Mouse (Mus musculus) ES-Bruce4 (cell line): ENCODE measurements around the gene Nt5e. TPM values are rescaled to one million over a fixed set of nuclear protein-coding genes. Genes with fewer than 3 reads are reported as not detected.

Experiments used
- H3K27ac ChIP-seq: 2 replicates; pipeline ENCODE4 v1.5.1; 2012; ENCODE audit warnings: low read length, inconsistent platforms; ENCODE audit not compliant: insufficient read depth
- H3K27me3 ChIP-seq: 2 replicates; pipeline ENCODE4 v1.6.1; 2012; ENCODE audit warnings: mild to moderate bottlenecking, low read length, inconsistent platforms; ENCODE audit not compliant: control insufficient read depth, poor library complexity, insufficient read depth, severe bottlenecking
- H3K36me3 ChIP-seq: 2 replicates; pipeline ENCODE4 v1.6.1; 2012; ENCODE audit warnings: inconsistent platforms, mild to moderate bottlenecking, low read length, moderate library complexity; ENCODE audit not compliant: control insufficient read depth, poor library complexity, insufficient read depth, severe bottlenecking
- H3K4me1 ChIP-seq: one replicate; pipeline ENCODE4 v1.8.1; 2011; ENCODE audit warnings: low read length; ENCODE audit not compliant: control insufficient read depth, insufficient read depth
- H3K4me3 ChIP-seq: 2 replicates; pipeline ENCODE4 v1.5.1; 2011; ENCODE audit warnings: low read depth, mild to moderate bottlenecking, low read length
- H3K9ac ChIP-seq: 2 replicates; pipeline ENCODE4 v1.6.1; 2012; ENCODE audit warnings: low read depth, mild to moderate bottlenecking, inconsistent platforms; ENCODE audit not compliant: poor library complexity, severe bottlenecking
- H3K9me3 ChIP-seq: replicated peaks from 2 replicates; pipeline ENCODE4 v1.6.1; 2012; ENCODE audit warnings: mild to moderate bottlenecking, low read length, inconsistent platforms; ENCODE audit not compliant: control insufficient read depth, poor library complexity, insufficient read depth, severe bottlenecking
- CTCF ChIP-seq: IDR thresholded peaks from one replicate; pipeline ENCODE4 v1.8.1; 2011; ENCODE audit warnings: low read depth, low read length
- EP300 ChIP-seq: IDR thresholded peaks from 2 replicates; pipeline ENCODE4 v1.6.1; 2011; ENCODE audit warnings: low read depth, low read length; ENCODE audit not compliant: insufficient read depth
- POLR2A ChIP-seq: IDR thresholded peaks from one replicate; pipeline ENCODE4 v1.8.1; 2011; ENCODE audit warnings: low read length; ENCODE audit not compliant: insufficient read depth
- polyA plus RNA-seq: library from polyadenylated mRNA; stranded (reverse); fragments of >200 nt; gene quantifications from 2 replicates; pipeline ENCODE4 v1.2.4, GENCODE M21; 2011; ENCODE audit warnings: low read depth; ENCODE audit not compliant: missing spikeins, insufficient read depth, insufficient read length

The Nt5e gene
- polyA plus RNA-seq, 1 experiment: 15.0 TPM

DNA sequence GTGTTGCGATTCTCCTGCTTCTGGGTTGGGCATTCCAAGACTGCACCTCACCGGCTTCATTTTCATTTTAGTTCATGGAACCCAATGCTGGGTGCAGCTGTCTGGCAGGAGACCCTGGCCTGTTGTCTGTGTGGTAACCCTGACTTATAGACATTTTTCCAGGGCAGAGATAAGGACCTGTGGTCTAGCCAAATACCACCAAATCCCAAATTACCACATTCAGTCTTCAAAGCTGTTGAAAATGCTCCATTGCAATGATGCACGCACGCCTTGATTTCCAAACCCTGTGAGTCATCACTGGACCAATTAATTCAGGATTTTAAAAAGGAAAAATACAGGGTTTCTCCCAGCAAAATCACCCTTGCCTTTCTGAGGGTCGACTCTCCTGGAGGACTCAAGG lies 41.5 kb downstream of the Nt5e start:
- Histone ChIP-seq H3K27ac (no peak overlapping the region), H3K4me3 (no peak overlapping the region), H3K9ac (no peak overlapping the region), H3K27me3 (no peaks in the 10 kb centered on the region), H3K36me3 (no peaks in the 10 kb centered on the region), H3K4me1 (no peaks in the 10 kb centered on the region), H3K9me3 (no peaks in the 10 kb centered on the region)
- TF ChIP-seq CTCF (no peak), POLR2A (no peak), EP300 (no peak)

GRCm38 (mm10) chr9:88369666-88370065 lies 42.7 kb downstream of the Nt5e start:
- TF ChIP-seq CTCF (no peak), EP300 (no peak), POLR2A (no peak)
- Histone ChIP-seq H3K27me3 (no peaks in the 10 kb centered on the region), H3K4me1 (no peaks in the 10 kb centered on the region), H3K27ac (no peak overlapping the region), H3K9me3 (no peaks in the 10 kb centered on the region), H3K9ac (no peak overlapping the region), H3K36me3 (no peaks in the 10 kb centered on the region), H3K4me3 (no peak overlapping the region)

DNA sequence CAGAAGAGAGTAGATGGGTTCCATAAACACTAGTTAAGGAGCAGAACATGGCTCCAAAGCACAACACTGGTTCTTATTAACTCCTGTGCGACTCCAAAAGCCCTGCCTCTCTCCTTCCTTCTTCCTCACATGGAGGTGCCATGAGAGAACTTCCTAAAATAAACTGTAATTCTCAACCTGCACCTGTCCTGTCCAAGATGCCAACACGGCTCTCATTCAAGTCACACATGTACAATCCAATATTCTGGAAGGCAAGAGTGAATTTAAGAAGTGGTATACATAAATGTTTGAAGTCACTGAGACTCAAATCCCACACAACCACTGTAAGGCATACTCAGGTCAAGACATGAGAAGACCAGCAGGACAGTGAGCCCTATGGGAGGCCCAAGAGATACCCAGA lies 44.2 kb downstream of the Nt5e start:
- Histone ChIP-seq H3K9ac (no peak overlapping the region), H3K27ac (no peak overlapping the region), H3K36me3 (no peaks in the 10 kb centered on the region), H3K4me1 (no peaks in the 10 kb centered on the region), H3K4me3 (no peak overlapping the region), H3K27me3 (no peaks in the 10 kb centered on the region), H3K9me3 (no peaks in the 10 kb centered on the region)
- TF ChIP-seq POLR2A (no peak), EP300 (no peak), CTCF (no peak)

GRCm38 (mm10) chr9:88373001-88373400 lies 46.0 kb downstream of the Nt5e start:
- Histone ChIP-seq H3K27me3 (no peaks in the 10 kb centered on the region), H3K4me1 (no peaks in the 10 kb centered on the region), H3K27ac (no peak overlapping the region), H3K36me3 (no peaks in the 10 kb centered on the region), H3K4me3 (no peak overlapping the region), H3K9ac (no peak overlapping the region), H3K9me3 (no peaks in the 10 kb centered on the region)
- TF ChIP-seq EP300 (no peak), CTCF (no peak), POLR2A (no peak)

DNA sequence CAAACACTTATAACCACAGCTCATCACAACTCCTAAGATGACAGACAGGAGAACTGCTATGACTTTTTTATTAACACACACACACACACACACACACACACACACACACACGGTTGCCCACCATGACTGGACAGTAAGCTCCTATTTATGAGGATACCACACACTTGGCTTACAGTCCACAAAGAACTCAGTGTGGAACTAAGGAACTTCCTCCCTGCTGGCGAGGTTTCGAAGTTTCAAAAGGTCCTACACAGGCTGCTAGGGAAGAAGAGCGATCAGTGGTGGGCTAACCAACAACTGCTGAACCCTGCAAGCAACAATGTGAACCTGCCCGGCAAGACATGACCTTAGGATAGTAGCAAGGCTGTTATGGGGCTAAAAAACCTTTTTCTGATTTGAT lies 50.5 kb downstream of the Nt5e start:
- no peak for TF ChIP-seq POLR2A
- no peak for TF ChIP-seq CTCF
- H3K36me3 ChIP-seq: peaks cover 4% of the 10 kb centered on the region
- no peak overlapping the region for H3K4me3 ChIP-seq
- no peak overlapping the region for H3K9ac ChIP-seq
- no peaks in the 10 kb centered on the region for H3K27me3 ChIP-seq
- no peaks in the 10 kb centered on the region for H3K9me3 ChIP-seq
- H3K4me1 ChIP-seq: no peaks in the 10 kb centered on the region
- no peak overlapping the region for H3K27ac ChIP-seq

DNA sequence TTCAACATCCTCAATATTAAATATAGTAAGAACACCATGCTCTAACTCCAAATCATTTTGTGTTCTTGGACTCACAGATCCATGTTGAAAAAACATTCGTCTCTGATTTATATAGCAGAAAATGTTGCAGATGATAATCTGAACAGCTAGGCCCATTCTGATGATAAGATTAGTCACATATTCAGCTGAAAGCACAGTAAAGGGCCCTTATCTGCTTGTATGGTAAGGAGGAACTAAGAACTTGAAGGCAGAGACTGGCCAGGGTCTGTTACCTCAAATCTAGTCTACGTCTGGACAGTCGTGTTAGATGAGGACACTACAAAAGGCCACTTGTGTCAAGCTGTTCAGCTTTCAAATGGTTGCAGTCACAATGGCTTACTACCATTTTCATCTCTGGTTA lies 52.1 kb downstream of the Nt5e start:
- H3K27ac ChIP-seq: no peak overlapping the region
- H3K4me3 ChIP-seq: no peak overlapping the region
- H3K9me3 ChIP-seq: no peaks in the 10 kb centered on the region
- no peak overlapping the region for H3K9ac ChIP-seq
- TF ChIP-seq CTCF: no peak
- TF ChIP-seq POLR2A: no peak
- TF ChIP-seq EP300: no peak
- H3K36me3 ChIP-seq: peaks cover 4% of the 10 kb centered on the region
- H3K27me3 ChIP-seq: no peaks in the 10 kb centered on the region
- no peaks in the 10 kb centered on the region for H3K4me1 ChIP-seq
